Mouse (Mus musculus) C2C12 (cell line): Measurements from ENCODE around the gene Togaram2. TPM values are rescaled to one million over a fixed set of nuclear protein-coding genes. Genes with fewer than 3 reads are reported as not detected.

ENCODE experiments used
- H3K27me3 ChIP-seq: one replicate; pipeline ENCODE4 v1.6.1; 2011; ENCODE audit not compliant: control insufficient read depth, insufficient read depth, insufficient read length
- H3K36me3 ChIP-seq: one replicate; pipeline ENCODE4 v1.6.1; 2011; ENCODE audit not compliant: control insufficient read depth, insufficient read depth
- H3K4me3 ChIP-seq: one replicate; pipeline ENCODE4 v1.5.1; 2011; ENCODE audit warnings: mild to moderate bottlenecking, control low read depth; ENCODE audit not compliant: poor library complexity, insufficient read depth, severe bottlenecking
- H3K79me2 ChIP-seq: one replicate; pipeline ENCODE4 v1.6.1; 2011; ENCODE audit not compliant: control insufficient read depth, insufficient read depth
- H3K79me3 ChIP-seq: one replicate; pipeline ENCODE4 v1.6.1; 2011; ENCODE audit warnings: low read depth, control low read depth
- H3ac ChIP-seq: one replicate; pipeline ENCODE3; 2011; ENCODE audit warnings: low read depth; ENCODE audit not compliant: control insufficient read depth, insufficient read length
- CEBPB ChIP-seq: IDR thresholded peaks from one replicate; pipeline ENCODE4 v1.6.1; 2011; ENCODE audit warnings: low read depth, mild to moderate bottlenecking, control low read depth, moderate library complexity
- CTCF ChIP-seq: IDR thresholded peaks from one replicate; pipeline ENCODE4 v1.5.1; 2011; ENCODE audit not compliant: control insufficient read depth, insufficient read depth, insufficient read length
- FOSL1 ChIP-seq: IDR thresholded peaks from one replicate; pipeline ENCODE4 v1.8.0; 2011; ENCODE audit warnings: mild to moderate bottlenecking, low read length; ENCODE audit not compliant: poor library complexity, insufficient read depth, severe bottlenecking
- MAX ChIP-seq: IDR thresholded peaks from one replicate; pipeline ENCODE4 v1.6.1; 2011; ENCODE audit warnings: mild to moderate bottlenecking, control low read depth
- MYOD1 ChIP-seq: IDR thresholded peaks from one replicate; pipeline ENCODE4 v1.6.1; 2011; ENCODE audit warnings: low read depth; ENCODE audit not compliant: control insufficient read depth, insufficient read length
- MYOG ChIP-seq: IDR thresholded peaks from one replicate; pipeline ENCODE4 v1.6.1; 2011; ENCODE audit not compliant: control insufficient read depth, insufficient read length; ENCODE audit errors: extremely low read depth
- USF1 ChIP-seq: IDR thresholded peaks from one replicate; pipeline ENCODE4 v1.6.1; 2011; ENCODE audit warnings: low read depth, mild to moderate bottlenecking, control low read depth, moderate library complexity
- polyA plus RNA-seq: library from polyadenylated mRNA; unstranded; fragments of >200 nt; fragmentation: generic; extraction: Trizol; gene quantifications from one replicate; pipeline ENCODE4 v1.2.1, GENCODE M21; 2012; ENCODE audit warnings: missing spikeins

Gene Togaram2
- polyA plus RNA-seq, 1 experiment: not detected

DNA sequence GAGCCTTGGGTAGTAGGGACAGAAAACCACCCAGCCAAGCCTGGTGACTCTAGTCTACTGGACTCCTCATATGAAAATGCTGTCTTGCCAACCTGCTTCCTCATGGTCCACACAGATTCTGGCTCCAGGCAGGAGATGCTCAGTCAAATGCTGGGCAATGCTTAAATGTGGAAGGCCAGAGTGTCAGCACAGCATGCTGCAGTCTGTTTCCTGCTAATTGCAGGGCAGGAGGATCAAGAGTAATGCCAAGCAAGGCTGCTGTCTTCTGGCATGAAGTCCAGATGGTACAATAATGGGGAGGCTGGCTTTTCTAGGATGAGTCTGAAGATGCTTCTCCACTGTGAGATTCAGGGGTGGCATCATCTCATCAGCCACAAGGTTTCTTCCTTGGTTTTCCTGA is 47.4 kb downstream of the Togaram2 start:
- no peaks in the 10 kb centered on the region for H3K27me3 ChIP-seq
- H3K36me3 ChIP-seq: no peaks in the 10 kb centered on the region
- TF ChIP-seq MAX (no peak), MYOD1 (no peak), CTCF (no peak), USF1 (no peak), MYOG (no peak), CEBPB (no peak), FOSL1 (no peak)
- no peak overlapping the region for H3K4me3 ChIP-seq
- H3K79me2 ChIP-seq: no peaks in the 10 kb centered on the region
- H3ac ChIP-seq: no peak overlapping the region
- no peaks in the 10 kb centered on the region for H3K79me3 ChIP-seq

DNA sequence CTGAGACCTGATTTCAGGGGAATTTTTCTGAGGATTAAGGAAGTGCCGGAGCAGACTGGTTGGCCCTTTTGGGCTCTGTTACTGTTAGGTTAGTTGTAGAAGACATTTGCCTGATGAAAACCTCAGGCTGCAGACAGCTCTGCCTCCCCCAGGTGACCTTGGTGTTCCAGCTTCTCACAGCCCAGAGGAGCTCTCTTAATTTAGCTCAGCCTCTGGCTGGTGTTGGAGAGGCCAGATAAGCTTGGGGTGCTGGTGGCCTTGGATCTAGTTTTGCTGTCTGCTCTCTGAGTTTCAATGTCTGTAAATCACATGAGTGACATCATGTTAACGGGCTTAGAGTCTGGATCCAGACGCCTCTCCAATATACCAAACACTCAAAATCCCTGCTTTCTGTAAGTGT is 48.0 kb downstream of the Togaram2 start:
- no peaks in the 10 kb centered on the region for H3K36me3 ChIP-seq
- H3K27me3 ChIP-seq: no peaks in the 10 kb centered on the region
- no peak overlapping the region for H3ac ChIP-seq
- no peaks in the 10 kb centered on the region for H3K79me3 ChIP-seq
- TF ChIP-seq MAX: no peak
- no peak for TF ChIP-seq USF1
- TF ChIP-seq MYOD1: no peak
- no peak for TF ChIP-seq CEBPB
- TF ChIP-seq FOSL1: no peak
- no peak for TF ChIP-seq CTCF
- no peak for TF ChIP-seq MYOG
- no peak overlapping the region for H3K4me3 ChIP-seq
- H3K79me2 ChIP-seq: no peaks in the 10 kb centered on the region

DNA sequence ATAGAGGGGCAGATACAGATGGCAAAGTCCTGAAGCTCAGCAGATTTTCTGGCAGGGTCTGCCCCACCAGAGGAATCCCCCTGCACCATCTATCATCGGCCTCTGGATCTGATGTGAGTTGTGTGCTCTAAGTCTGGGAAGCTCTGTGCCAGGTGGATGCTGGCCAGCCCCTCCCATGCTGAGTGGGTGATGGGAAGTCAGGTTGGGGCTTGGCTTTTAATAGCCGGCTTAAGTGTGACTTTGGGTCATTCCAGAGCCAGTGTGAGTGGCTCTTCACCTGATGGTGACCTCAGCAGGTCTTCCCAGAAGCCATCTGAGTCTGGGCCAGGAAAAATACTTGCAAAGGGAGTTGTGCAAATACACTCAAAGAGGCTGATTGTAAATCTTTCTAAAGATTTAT is 57.6 kb downstream of the Togaram2 start:
- Histone ChIP-seq H3K79me3 (no peaks in the 10 kb centered on the region), H3K79me2 (no peaks in the 10 kb centered on the region), H3K27me3 (peaks cover 4% of the 10 kb centered on the region), H3K36me3 (no peaks in the 10 kb centered on the region), H3K4me3 (no peak overlapping the region), H3ac (no peak overlapping the region)
- TF ChIP-seq CEBPB: no peak
- no peak for TF ChIP-seq MYOD1
- no peak for TF ChIP-seq FOSL1
- no peak for TF ChIP-seq MYOG
- no peak for TF ChIP-seq CTCF
- TF ChIP-seq USF1: no peak
- no peak for TF ChIP-seq MAX

DNA sequence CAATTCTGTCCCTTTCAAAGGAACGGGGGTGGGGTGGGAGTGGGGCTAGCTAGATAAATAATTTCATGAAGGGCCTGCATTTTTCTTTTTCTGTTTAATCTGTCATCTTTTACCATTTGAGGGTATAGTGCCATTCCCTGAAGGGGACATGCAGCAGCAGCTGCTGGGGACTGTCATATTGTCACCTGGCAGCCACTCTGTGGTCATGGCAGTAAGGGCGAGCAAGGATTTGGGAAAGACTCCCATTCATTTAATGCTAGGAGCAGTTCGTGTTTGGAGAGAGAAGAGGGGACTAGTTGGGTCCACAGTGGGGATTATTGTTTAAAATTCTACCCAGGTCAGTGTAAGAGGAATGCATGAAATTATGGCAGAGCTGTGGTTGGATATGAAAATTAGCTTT is 63.4 kb downstream of the Togaram2 start:
- Histone ChIP-seq H3K36me3 (no peaks in the 10 kb centered on the region), H3K4me3 (no peak overlapping the region), H3K27me3 (no peaks in the 10 kb centered on the region), H3K79me2 (no peaks in the 10 kb centered on the region), H3K79me3 (no peaks in the 10 kb centered on the region), H3ac (no peak overlapping the region)
- no peak for TF ChIP-seq MAX
- TF ChIP-seq FOSL1: no peak
- no peak for TF ChIP-seq USF1
- TF ChIP-seq MYOG: no peak
- no peak for TF ChIP-seq CTCF
- TF ChIP-seq CEBPB: no peak
- TF ChIP-seq MYOD1: no peak

DNA sequence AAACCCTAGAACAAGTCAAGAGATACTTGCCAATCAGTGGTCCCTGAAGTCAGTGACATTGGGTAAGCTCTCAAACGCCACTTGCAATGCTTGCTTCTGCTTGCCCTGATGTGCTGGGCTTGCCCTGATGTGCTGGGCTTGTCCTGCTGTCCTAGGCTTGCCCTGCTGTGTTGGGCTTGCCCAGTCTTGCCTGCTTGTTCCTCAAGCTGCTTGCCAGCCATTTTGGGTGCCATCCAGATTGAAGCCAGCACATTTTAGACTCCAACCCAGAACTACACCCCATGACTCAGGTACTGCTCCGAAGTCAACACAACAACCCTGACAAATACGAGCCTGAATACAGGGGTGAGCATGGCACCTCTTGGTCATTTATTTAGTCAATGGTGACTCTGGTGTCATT is 69.1 kb downstream of the Togaram2 start:
- TF ChIP-seq USF1 (no peak), CTCF (no peak), MYOD1 (no peak), CEBPB (no peak), MYOG (no peak)
- no peak overlapping the region for H3ac ChIP-seq

DNA sequence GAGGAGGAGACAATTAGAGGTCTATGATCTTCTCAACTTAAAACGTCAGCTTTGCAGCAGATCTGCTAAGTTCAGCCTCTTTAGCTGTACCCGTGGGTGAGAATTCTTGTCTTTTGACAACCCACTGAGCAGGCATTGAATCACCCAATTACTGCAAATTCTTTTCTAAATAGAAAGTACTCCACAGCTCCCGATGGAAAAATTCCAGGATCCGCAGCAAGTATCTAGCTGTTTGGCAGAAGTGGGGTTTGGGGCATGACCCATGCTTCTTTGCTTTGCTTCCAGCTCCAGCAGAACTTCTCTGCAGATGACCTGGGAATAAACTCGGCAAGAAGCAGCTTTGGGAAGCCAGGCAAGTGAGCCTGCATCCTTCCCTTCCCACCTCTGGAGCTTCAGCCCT is 69.9 kb downstream of the Togaram2 start:
- H3K4me3 ChIP-seq: no peak overlapping the region
- TF ChIP-seq MAX (no peak), FOSL1 (no peak), USF1 (no peak), CEBPB (no peak), CTCF (no peak)
- H3ac ChIP-seq: no peak overlapping the region
- H3K27me3 ChIP-seq: no peaks in the 10 kb centered on the region
- no peaks in the 10 kb centered on the region for H3K79me3 ChIP-seq
- no peaks in the 10 kb centered on the region for H3K36me3 ChIP-seq
- H3K79me2 ChIP-seq: no peaks in the 10 kb centered on the region

More for the DNA sequence above, 69.1 kb downstream of the Togaram2 start:
- Histone ChIP-seq H3K36me3 (no peaks in the 10 kb centered on the region), H3K4me3 (no peak overlapping the region), H3K79me3 (no peaks in the 10 kb centered on the region), H3K27me3 (no peaks in the 10 kb centered on the region), H3K79me2 (no peaks in the 10 kb centered on the region)
